Mouse (Mus musculus): ENCODE measurements around the gene Rftn1.
A peak's percentile ranks its signal among the peaks of the same experiment; 100 is the strongest.
"Not testable (repeated sequence)": the region's sequence is repeated elsewhere in the genome, so short reads cannot be mapped to it uniquely, and the experiment has no call there.

Gene Rftn1

GRCm38 (mm10) chr17:50190131-50191015, at the start of gene Rftn1:
Gene Rftn1, minus strand, starts transcription at chr17:50190674.
- DNase-seq, result peak; percentile 15 to 39

DNA sequence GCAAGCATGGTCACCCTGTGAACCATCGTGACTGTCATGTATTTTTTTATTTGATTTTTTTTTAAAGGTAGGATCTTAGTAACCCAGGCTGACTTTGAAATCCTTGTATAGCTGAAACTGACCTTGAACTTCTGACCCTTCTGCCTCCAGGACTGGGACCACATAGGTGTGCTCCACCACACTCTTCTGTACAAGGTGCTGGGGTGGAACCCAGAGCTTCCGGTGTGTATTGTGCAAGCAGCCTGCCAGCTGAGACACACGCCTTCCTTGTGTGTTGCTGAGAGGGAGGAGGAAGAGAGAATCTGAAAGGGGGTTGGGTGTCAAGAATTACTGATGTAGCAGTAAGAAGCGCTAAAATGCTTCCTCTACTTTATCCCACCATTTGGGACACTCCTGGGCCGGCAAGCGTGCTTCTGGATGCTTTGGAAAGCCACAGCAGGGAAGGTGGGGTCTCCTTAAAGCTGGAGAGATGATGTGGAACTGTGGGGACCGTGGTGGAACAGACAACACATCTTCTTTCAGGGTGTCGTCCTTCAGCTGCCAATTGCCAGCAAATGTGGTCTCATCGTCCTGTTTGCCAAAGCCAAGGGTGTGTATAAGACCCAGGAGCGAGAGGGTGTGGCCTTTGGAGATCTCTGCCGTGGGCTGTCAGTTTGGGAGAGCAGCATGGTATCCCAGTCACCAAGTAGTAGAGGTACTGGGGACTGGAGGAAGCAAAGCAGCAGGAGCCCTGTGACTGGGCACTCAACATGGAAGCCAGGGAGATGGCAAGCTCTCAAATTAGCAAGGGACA, 47.5 kb upstream of the Rftn1 start:
- DNase-seq, result no peak

DNA sequence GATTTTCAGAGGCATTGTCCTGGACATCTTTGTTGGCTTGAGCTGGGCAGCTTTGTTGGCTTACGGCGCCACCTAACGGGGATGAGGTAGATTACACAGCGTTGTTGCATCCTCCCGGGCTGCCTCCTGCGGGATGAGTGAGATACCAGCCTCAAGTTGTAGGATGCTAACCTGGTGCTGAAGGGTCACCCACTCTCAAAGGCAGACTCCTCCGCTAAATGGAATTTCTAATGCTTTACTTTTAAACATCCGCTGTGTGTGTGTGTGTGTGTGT, 46.9 kb upstream of the Rftn1 start:
- DNase-seq, result peak; percentile 48 to 73

GRCm38 (mm10) chr17:50236702-50237435, 46.4 kb upstream of the Rftn1 start:
- DNase-seq, result no peak

DNA sequence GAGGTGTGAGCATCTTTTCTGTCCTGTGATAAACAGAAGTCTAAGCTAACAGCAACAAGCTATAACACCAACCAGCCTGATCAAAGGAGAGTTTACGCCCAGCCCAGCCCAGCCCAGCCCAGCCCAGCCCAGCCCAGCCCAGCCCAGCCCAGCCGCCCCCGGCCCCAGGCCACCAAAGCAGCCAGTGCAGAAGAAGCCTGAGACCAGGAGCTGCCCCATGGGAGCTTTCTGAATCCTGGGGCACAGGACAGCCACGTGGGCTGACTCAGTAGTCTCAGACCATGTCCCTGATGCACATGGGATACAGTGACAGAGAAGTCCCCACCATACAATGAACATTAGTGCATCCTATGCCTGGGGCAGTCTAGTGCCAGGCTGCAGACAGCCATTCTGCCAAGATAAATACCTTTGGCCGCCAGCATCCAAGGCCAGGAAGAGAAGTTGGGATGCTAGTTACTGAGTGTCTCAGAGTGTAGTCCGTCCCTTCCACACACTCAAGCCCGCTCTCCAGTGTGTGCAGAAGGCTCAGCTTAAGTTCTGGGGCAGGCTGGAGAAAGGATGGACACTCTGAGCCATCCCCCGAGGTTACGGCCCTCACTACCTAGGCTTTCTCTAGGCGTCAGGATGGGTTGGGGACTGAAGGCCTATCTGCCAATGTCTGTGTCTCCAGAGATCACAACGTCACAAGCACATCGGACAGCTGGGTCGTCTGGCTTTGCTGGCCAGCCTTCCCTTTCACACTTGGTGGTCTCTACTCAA, 45.6 kb upstream of the Rftn1 start:
- DNase-seq, result no peak

- DNase-seq, result no peak
Measured at GRCm38 (mm10) chr17:50233956-50234355, 43.5 kb upstream of the Rftn1 start.

GRCm38 (mm10) chr17:50232821-50233220, 42.3 kb upstream of the Rftn1 start:
- no peak for DNase-seq

DNA sequence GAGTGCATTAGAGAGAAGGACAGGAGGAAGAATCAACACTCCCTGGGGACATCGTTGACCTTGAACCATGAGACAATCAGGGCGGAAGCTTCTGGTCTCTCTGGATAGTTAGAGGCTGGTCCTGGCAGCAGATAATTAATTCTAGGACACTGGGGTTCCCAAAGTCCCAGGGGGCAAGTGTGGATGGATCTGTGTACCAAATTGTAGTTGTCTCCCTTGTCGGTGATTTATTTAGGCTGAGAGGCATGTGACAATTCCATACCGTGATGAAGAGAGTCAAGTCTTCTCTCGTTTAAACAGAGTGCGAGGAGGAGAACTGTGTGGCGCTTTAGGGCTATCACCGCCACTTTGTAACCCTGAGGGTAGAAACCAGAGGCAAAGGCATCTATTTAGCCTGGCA, 40.7 kb upstream of the Rftn1 start:
- no peak for DNase-seq

DNA sequence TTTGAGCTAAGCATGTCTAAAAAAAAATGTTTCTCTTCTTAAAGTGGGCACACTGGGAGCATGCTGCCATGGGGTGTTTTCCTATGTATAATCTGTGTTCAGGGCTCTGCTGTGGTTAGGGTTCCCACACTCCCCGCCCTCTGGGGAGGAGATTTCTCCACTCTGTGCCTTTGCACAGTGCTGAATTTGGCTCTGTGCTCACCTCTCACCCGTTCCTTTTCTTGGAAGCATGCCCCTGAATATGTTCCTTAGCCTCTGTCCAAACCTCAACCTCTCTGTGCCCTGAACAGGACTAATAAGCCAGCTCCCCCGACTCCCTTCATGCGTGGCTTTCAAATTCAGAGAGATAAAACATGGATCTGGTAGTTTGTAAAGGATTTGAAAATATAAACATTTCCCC, 39.1 kb upstream of the Rftn1 start:
- DNase-seq, result no peak

GRCm38 (mm10) chr17:50227366-50227765, 36.9 kb upstream of the Rftn1 start:
- DNase-seq, result no peak

- peak in 1 of 2 experiments; percentile 4 for DNase-seq
Measured at GRCm38 (mm10) chr17:50224718-50225117, 34.2 kb upstream of the Rftn1 start.

- no peak for DNase-seq
Measured at GRCm38 (mm10) chr17:50217978-50218377, 27.5 kb upstream of the Rftn1 start.

DNA sequence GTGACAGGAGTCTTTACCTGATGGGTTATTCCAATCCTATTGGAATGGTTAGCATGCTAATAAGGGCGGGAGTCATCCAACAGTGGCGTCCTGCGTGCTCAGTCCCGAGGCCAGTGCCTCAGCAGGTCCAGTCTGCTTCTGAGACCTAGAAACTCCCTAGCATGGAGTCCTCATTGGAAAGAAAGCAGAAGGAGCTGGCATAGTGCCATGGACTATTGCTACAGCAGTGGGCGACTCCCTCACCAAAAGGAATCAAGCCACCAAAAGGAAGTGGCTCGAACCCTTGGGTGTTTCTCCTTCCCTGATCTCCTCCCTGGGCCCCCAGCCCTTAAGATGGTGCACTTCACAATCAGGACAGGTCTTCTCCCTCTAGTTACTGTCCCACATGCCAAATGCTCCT, 24.6 kb upstream of the Rftn1 start:
- DNase-seq, result no peak

GRCm38 (mm10) chr17:50213117-50213516, 22.6 kb upstream of the Rftn1 start:
- no peak for DNase-seq

DNA sequence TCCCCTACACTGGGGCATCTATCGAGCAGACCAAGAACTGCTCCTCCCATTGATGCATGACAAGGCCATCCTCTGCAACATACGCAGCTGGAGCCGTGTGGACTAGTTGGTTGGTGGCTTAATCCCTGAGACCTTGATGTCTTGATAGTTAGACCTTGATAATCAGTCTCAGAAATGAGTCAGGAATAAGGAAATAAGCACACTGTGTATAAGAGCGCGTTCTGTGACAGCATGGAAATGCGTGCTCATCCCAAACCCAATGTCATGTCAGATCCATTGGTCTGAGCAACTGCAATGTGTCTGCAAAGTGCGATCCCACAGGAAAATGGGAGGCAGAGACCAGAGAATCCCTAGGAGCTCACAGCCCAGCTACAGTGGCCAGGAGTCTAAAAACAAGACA, 21.3 kb upstream of the Rftn1 start:
- no peak for DNase-seq

- DNase-seq, result no peak
Measured at GRCm38 (mm10) chr17:50209831-50210230, 19.4 kb upstream of the Rftn1 start.

DNA sequence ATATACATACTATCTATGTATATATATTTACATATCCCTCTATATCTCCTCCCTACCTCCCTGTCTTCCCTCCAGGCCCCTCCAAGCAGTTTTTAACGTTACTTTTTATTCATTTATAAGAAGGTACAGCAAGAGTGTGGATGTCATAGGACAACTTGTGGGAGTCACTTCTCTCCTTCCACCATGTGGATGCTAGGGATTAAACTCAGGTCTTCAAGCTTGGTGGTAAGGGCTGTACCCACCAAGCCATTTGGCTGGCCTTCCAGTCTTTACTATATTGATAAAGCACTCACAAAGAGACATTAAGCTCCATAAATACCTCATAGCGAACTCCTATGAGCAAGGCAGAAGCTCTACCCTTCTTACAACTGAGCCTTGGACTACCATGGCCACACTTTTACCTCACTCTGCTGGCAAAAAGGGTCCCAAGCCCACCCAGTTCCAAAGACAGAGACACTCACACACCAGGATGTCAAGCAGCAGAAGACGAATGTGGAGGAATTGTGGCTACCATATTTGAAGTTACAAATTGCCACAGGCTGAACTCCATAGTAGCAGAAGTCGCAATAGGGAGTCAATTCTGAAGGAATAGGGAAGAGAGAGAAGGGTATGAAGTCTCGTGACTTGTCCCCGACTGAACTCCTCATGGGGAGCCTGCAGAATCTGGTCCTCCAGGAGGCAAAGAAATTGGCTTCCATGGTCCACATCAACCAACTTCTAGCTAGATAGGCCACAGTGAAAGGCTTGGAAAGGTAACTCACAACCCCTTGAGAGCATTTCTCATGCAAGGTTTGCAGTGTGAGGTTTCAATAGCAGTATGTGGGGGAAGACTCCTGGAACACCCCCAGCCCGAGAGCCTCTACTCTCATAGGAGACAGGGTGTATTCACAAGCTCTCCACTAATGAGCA, 17.9 kb upstream of the Rftn1 start:
- DNase-seq, result no peak

GRCm38 (mm10) chr17:50206262-50206661, 15.8 kb upstream of the Rftn1 start:
- not testable (repeated sequence) for DNase-seq

GRCm38 (mm10) chr17:50205840-50206239, 15.4 kb upstream of the Rftn1 start:
- DNase-seq, result not testable (repeated sequence)

DNA sequence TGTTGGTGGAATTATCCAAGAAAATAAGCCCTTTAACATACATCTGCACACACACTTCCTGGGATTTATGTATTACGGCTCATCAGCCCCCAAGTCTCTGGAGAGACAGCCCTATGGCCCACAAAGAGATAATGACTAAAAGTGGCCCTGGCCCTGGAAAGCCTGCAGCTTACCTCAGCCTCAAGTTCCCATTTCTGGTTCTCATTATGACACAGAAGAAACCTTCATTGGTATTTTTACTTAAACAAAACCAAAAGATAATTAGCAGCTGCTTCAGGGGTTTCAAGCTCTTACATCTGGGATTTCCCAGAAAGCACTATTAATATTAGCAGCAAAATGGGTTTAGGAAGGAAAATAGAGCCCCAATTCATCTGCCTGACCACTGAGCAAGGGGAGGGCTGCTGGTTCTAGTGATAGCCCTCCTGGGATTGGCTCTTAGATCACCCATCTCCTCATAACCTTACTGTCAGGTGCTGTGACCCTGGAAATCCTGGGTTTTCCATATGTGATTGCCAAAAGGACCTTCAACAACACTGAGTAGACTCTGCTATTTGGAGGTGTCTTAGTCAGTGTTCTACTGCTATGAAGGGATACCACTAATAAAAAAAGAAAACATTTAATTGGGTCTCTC, 14.8 kb upstream of the Rftn1 start:
- no peak for DNase-seq

- DNase-seq, result no peak
Measured at GRCm38 (mm10) chr17:50201828-50202445, 11.5 kb upstream of the Rftn1 start.

All from kidney, adult 8-10 months (tissue).